8 mouse cellular contexts compared by ENCODE assay signal in the genomic region with DNA sequence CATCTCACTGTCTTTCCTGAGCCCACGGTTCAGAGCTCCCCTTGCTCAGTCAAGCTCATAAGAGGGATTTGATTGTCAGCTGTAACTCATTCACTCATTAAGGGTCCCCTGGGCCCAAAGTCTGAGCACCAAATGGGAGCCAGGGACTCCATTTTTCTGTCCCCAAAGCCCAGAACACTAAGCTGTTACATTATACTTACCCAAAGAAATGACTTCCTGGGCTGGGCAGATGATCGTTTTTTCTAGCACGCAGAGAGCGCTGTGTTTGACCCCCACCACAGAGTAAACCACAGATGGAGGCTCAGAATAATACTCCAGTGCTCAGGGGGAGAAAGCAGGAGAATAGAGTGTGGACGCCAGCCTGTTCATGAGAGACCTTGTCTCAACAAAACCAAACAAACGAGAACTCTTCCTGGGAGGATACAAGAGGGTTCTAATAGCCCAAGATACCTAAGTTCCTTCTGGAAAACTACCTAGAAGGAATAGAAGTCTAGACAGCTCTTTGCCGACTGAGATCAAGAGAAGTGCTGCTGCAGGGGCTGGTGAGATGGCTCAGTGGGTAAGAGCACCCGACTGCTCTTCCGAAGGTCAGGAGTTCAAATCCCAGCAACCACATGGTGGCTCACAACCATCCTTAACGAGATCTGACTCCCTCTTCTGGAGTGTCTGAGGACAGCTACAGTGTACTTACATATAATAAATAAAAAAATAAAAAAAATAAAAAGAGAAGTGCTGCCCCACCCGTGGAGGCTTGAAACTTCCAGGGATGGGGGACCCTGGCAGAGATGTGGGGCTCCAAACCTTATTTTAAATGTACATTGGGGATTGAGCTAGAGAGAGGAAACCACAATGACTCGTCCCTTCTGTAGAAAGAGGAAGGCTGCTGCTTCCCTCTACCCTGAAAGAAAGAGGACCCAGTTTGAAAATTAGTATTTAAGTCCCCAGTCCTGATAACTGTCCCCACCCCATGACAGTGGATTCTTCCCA. TPM values are rescaled to one million over a fixed set of nuclear protein-coding genes. Genes with fewer than 3 reads are reported as not detected.
DNase-seq lines count a peak whose midpoint lies in the region; ATAC-seq and TF ChIP-seq lines count a peak whose summit lies in the region.

No protein-coding gene starts in this region.

- H3K4me2 ChIP-seq in intestine, embryonic 15.5 days (replicated peaks) = peak overlapping the region; percentile 79

- H3K4me1 ChIP-seq in embryonic facial prominence, embryonic 10.5 days = peaks cover 55% of the 10 kb centered on the region
- H3K4me1 ChIP-seq in intestine, embryonic 15.5 days (replicated peaks) = peaks cover 33% of the 10 kb centered on the region

- H3K9me3 ChIP-seq in embryonic facial prominence, embryonic 10.5 days = no peaks in the 10 kb centered on the region
- H3K9me3 ChIP-seq in intestine, embryonic 15.5 days = no peaks in the 10 kb centered on the region

- TF ChIP-seq CTCF in layer of hippocampus, adult 2 months (conservative IDR thresholded peaks at IDR 0.05) = peak; percentile 12; the same call in 1 of the 2 replicates

- DNase-seq in layer of hippocampus, adult 2 months (ENCODE audit: low spot score in 2 of 2) = no peak
- DNase-seq in layer of hippocampus, postnatal 25 days (ENCODE audit: extremely low spot score in 1 of 2, low spot score in 1 of 2) = no peak
- DNase-seq in embryonic facial prominence, embryonic 10.5 days (ENCODE audit: low spot score) = no peak
- DNase-seq in naive thymus-derived CD4-positive, alpha-beta T cell, adult 2 months (ENCODE audit: low read depth) = peak; percentile 39
- no peak for DNase-seq in embryo, embryonic 9.5 days (ENCODE audit: extremely low spot score)
- DNase-seq in layer of hippocampus, adult 18-20 months (ENCODE audit: low spot score in 2 of 2) = no peak
- DNase-seq in right cerebral cortex, postnatal 25 days = no peak

- peak overlapping the region; percentile 66 for H3K27ac ChIP-seq in layer of hippocampus, adult 2 months
- peak overlapping the region; percentile 80 for H3K27ac ChIP-seq in embryonic facial prominence, embryonic 10.5 days (replicated peaks)
- H3K27ac ChIP-seq in intestine, embryonic 15.5 days = peak overlapping the region; percentile 76

- no peaks in the 10 kb centered on the region for H3K36me3 ChIP-seq in embryonic facial prominence, embryonic 10.5 days (replicated peaks)
- H3K36me3 ChIP-seq in intestine, embryonic 15.5 days = no peaks in the 10 kb centered on the region

- peak overlapping the region; percentile 74 for H3K9ac ChIP-seq in intestine, embryonic 15.5 days

- peaks cover 39% of the 10 kb centered on the region for H3K27me3 ChIP-seq in embryonic facial prominence, embryonic 10.5 days (replicated peaks; ENCODE audit: low read depth, poor library complexity, severe bottlenecking)
- H3K27me3 ChIP-seq in intestine, embryonic 15.5 days (replicated peaks) = no peaks in the 10 kb centered on the region

- ATAC-seq in intestine, embryonic 15.5 days = no peak

- whole genome bisulfite sequencing in embryonic facial prominence, embryonic 10.5 days = 67% methylated on average over 12 of the region's 12 CpGs
- WGBS in intestine, embryonic 15.5 days = 53% methylated on average over 12 of the region's 12 CpGs

- peak overlapping the region; percentile 65; the same call in 1 of the 2 replicates for H3K4me3 ChIP-seq in layer of hippocampus, adult 2 months
- peak overlapping the region; percentile 71 for H3K4me3 ChIP-seq in embryonic facial prominence, embryonic 10.5 days
- H3K4me3 ChIP-seq in intestine, embryonic 15.5 days (replicated peaks) = peak overlapping the region; percentile 84

RNA-seq across cellular contexts. Expression of gene Prkcd, which starts 1.0 kb away (rescaled TPM):
- total RNA-seq in layer of hippocampus, adult 2 months (2021) = 10 to 100 TPM; 33.3 to 47.5 TPM
- 10 to 100 TPM; 27.3 to 30.6 TPM for total RNA-seq in layer of hippocampus, postnatal 25 days (2021)
- polyA plus RNA-seq in embryonic facial prominence, embryonic 10.5 days (2016; fragmentation: Nextera tagmentation; extraction: Ambion mirVana) = 31.6 and 37.3 TPM in 2 replicates
- polyA plus RNA-seq in intestine, embryonic 15.5 days (2015; fragmentation: Nextera tagmentation; extraction: Ambion mirVana) = 57.2 and 58.3 TPM in 2 replicates
- total RNA-seq in layer of hippocampus, adult 18-20 months (2021) = 10 to 100 TPM; 31.5 to 38.1 TPM

RNA-seq across cellular contexts. Expression of gene Rft1, which starts 27.1 kb away (rescaled TPM):
- total RNA-seq in layer of hippocampus, adult 2 months (2021) = 10 to 100 TPM; 10.8 to 12.0 TPM
- 10 to 100 TPM; 10.1 to 11.3 TPM for total RNA-seq in layer of hippocampus, postnatal 25 days (2021)
- polyA plus RNA-seq in embryonic facial prominence, embryonic 10.5 days (2016; fragmentation: Nextera tagmentation; extraction: Ambion mirVana) = 15.5 and 15.7 TPM in 2 replicates
- polyA plus RNA-seq in intestine, embryonic 15.5 days (2015; fragmentation: Nextera tagmentation; extraction: Ambion mirVana) = 12.6 and 15.0 TPM in 2 replicates
- 10 to 100 TPM; 10.9 TPM for total RNA-seq in layer of hippocampus, adult 18-20 months (2021)
